Mouse (Mus musculus) forebrain, embryonic 13.5 days (tissue): ENCODE results near the gene Zfp654. TPM values are rescaled to one million over a fixed set of nuclear protein-coding genes. Genes with fewer than 3 reads are reported as not detected.
"Not testable (repeated sequence)": the region's sequence is repeated elsewhere in the genome, so short reads cannot be mapped to it uniquely, and the experiment has no call there.

ENCODE experiments used
- ATAC-seq: fragments of 200-750 bp; cut with Nextera tagmentation; 2 replicates; pipeline ENCODE4 v1.8.0; 2017
- H3K27ac ChIP-seq: fragments of 300-500 bp; sonication (generic); 2 replicates; pipeline ENCODE4 v1.5.1; 2015; ENCODE audit warnings: inconsistent platforms, mild to moderate bottlenecking, moderate library complexity
- H3K27me3 ChIP-seq: fragments of 300-500 bp; sonication (generic); 2 replicates; pipeline ENCODE4 v1.6.1; 2015; ENCODE audit warnings: mild to moderate bottlenecking, inconsistent platforms
- H3K36me3 ChIP-seq: fragments of 300-500 bp; sonication (generic); 2 replicates; pipeline ENCODE4 v1.6.1; 2015; ENCODE audit warnings: mild to moderate bottlenecking, inconsistent platforms; ENCODE audit not compliant: poor library complexity, severe bottlenecking
- H3K4me1 ChIP-seq: fragments of 300-500 bp; sonication (generic); 2 replicates; pipeline ENCODE4 v1.6.1; 2015; ENCODE audit warnings: inconsistent platforms
- H3K4me2 ChIP-seq: fragments of 300-500 bp; sonication (generic); 2 replicates; pipeline ENCODE4 v1.6.1; 2015; ENCODE audit warnings: inconsistent platforms, mild to moderate bottlenecking, moderate library complexity
- H3K4me3 ChIP-seq: fragments of 300-500 bp; sonication (generic); 2 replicates; pipeline ENCODE4 v1.5.1; 2015; ENCODE audit warnings: mild to moderate bottlenecking, inconsistent platforms
- H3K9ac ChIP-seq: fragments of 300-500 bp; sonication (generic); 2 replicates; pipeline ENCODE4 v1.6.1; 2015; ENCODE audit warnings: mild to moderate bottlenecking, inconsistent platforms
- H3K9me3 ChIP-seq: fragments of 300-500 bp; sonication (generic); replicated peaks from 2 replicates; pipeline ENCODE4 v1.6.1; 2016; ENCODE audit warnings: inconsistent platforms
- WGBS: fragments of 180-500 bp; shearing (Covaris S2); methylation state at CpG from one replicate; pipeline ENCODE4 v1.1.7; 2015; 5-methylcytosine and 5-hydroxymethylcytosine counted together
- polyA plus RNA-seq: library from polyadenylated mRNA; unstranded; fragments of >200 nt; fragmentation: Nextera tagmentation; extraction: Ambion mirVana; gene quantifications from 2 replicates; pipeline ENCODE4 v1.2.1, GENCODE M21; 2015

The Zfp654 gene
- polyA plus RNA-seq, 1 experiment from 2014 or later = 5.1 TPM

DNA sequence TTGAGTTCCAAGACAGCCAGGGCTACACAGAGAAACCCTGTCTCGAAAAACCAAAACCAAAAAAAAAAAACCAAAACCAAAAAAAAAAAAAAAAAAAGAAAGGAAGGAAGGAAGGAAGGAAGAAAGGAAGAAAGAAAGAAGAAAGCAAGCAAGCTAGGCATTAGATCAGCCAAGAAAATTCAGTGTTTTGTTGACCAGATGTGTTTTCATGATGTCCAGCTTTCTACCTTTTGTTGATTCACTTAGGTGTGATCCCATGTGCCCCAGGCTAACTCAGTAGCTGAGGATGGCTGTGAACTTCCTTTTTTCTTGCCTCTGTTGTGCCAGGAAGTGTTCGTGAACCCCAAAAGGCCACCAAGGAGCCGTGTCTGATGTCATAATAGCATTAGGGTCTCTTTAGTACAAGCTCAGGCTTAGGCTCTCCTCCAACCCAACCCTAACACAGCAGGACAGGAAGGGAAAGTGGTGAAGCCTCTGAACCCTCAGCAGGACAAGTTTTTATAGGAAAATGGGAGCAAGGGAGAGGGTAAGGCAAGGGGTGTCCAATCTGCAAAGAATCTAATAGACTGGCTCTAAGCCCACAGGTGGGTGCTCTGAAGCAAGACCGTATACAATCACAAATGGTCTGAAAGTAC, 25.3 kb upstream of the Zfp654 start:
- Histone ChIP-seq H3K4me1 (no peaks in the 10 kb centered on the region), H3K9me3 (no peaks in the 10 kb centered on the region), H3K27me3 (no peaks in the 10 kb centered on the region), H3K36me3 (no peaks in the 10 kb centered on the region), H3K4me2 (no peak overlapping the region), H3K9ac (no peak overlapping the region), H3K27ac (no peak overlapping the region), H3K4me3 (no peak overlapping the region)
- WGBS = 79% methylated on average over 4 of the region's 4 CpGs
- no peak for ATAC-seq

DNA sequence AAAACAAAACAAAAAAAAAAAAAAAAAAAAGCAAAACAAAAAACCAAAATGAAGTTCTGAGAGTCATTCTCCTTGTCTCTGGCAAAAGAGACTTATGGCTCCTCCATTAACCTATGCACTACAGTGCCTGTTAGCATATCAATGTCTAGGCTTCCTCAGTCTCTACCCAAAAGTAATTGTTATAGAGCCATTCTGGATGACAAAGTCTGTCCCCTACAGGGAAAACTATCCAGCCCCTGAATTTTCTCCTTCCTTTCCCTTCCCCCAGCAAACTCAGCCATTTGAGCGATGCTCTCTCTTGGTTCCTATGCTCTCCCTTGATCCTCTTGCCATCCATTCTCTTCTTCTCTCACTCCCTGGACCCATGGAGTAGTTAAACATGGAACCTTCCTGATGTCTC, 24.4 kb upstream of the Zfp654 start:
- Histone ChIP-seq H3K4me1 (no peaks in the 10 kb centered on the region), H3K9me3 (no peaks in the 10 kb centered on the region), H3K27me3 (no peaks in the 10 kb centered on the region), H3K9ac (no peak overlapping the region), H3K4me3 (no peak overlapping the region), H3K4me2 (no peak overlapping the region), H3K36me3 (no peaks in the 10 kb centered on the region), H3K27ac (no peak overlapping the region)
- ATAC-seq = no peak
- WGBS = 88% methylated on average over 1 of the region's 1 CpGs

DNA sequence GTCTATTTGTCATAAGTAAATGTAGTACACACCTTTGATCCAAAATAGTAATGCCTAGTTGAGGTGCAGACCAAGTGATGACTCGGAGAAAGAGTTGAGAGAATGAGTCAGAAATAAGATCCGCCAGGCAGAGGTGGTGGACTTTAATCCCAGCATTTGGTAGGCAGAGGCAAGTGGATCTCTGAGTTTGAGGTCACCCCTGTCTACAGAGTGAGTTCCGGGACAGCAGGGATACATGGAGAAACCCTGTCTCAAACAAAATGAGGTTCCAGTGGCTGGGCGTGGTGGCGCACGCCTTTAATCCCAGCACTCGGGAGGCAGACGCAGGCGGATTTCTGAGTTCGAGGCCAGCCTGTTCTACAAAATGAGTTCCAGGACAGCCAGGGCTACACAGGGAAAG, 23.9 kb upstream of the Zfp654 start:
- no peak overlapping the region for H3K27ac ChIP-seq
- H3K27me3 ChIP-seq = no peaks in the 10 kb centered on the region
- H3K9ac ChIP-seq = no peak overlapping the region
- no peaks in the 10 kb centered on the region for H3K9me3 ChIP-seq
- WGBS = 96% methylated on average over 10 of the region's 10 CpGs
- no peaks in the 10 kb centered on the region for H3K36me3 ChIP-seq
- no peaks in the 10 kb centered on the region for H3K4me1 ChIP-seq
- H3K4me3 ChIP-seq = no peak overlapping the region
- H3K4me2 ChIP-seq = no peak overlapping the region
- no peak for ATAC-seq

DNA sequence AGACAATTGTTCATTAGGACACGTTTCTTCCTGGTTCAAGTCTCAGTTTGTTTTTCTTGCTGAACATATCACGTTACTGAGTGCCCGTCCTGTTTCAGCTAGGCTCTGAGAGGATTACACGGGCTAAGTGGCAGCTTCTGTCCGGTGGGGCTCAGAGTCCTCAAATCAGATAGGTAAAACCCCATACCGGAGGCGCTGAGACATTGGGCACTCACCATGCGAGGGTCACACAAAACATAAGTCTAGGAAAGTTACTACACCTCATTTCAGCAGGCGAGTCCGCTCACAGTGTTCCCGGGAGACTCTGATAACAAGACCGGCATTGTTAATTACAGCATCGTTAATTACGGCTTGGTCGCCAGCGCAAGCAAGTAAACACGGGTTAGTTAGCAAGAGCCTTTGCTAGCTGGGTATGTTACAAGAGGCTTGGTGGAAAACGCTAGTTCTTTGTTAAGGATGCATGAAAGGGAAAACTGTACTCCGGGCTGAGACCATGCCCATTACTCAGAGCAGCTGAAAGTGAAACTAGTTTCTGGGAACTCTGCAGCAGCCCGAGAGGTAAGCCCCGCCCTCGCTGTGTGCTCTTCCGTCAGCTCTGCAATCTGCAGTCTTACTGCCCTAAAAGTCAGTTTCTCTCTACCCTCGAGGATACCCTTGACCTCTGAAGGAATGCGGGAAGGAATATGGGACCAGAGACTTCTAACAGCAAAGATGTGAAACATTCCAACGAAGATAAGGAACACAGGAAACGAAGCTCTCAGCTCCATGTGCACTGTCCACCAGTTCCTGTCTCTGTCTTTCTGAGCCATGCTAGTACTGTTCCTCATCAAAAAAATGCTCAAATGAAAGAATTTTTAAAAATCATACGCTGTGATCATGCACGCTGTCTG, 22.2 kb upstream of the Zfp654 start:
- H3K36me3 ChIP-seq = no peaks in the 10 kb centered on the region
- H3K9ac ChIP-seq = peak overlapping the region; percentile 65
- H3K4me3 ChIP-seq = peak overlapping the region; percentile 59
- H3K27me3 ChIP-seq = no peaks in the 10 kb centered on the region
- peak overlapping the region; percentile 73 for H3K4me2 ChIP-seq
- no peaks in the 10 kb centered on the region for H3K4me1 ChIP-seq
- no peaks in the 10 kb centered on the region for H3K9me3 ChIP-seq
- ATAC-seq = peak; percentile 95
- 4% methylated on average over 29 of the region's 29 CpGs for WGBS
- peak overlapping the region; percentile 77 for H3K27ac ChIP-seq

DNA sequence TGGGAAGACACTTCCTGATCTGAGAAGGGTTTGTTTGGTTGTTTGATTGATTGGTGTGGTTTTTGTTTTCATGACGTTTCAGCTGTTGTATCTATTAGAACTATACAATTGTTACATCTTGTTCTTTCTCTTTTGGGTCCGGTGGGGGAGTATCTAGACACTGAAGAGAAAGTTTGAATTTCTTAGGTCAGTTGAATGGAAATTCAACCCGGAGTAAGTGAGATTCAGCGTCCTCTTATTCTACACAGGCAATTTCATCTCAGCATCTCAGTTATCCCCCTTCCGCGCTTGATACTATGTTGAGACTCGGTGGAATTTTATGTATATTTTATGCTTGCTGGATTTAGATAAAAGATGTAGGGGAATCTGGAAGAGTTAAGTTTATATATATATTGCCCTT, 21.4 kb upstream of the Zfp654 start:
- H3K4me3 ChIP-seq = peak overlapping the region; percentile 25
- WGBS = 10% methylated on average over 7 of the region's 7 CpGs

DNA sequence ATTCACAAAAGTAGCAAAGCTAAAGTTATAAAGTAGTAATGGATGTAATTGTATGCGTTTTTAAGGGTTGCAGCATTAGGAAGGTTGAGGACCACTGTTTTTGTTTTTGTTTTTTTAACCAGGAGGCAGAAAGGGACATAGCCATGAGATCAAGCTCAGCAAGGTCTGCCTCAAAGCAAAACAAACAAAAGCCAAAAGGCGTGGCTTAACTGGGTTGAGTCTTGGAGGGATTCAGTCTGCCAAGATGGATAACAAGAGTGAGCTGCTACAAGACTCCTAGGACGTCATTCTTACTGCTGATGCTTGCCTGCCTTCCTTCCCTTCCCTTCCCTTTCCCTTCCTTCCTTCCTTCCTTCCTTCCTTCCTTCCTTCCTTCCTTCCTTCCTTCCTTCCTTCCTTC, 20.8 kb upstream of the Zfp654 start:
- Histone ChIP-seq H3K4me3 (no peak overlapping the region), H3K4me2 (no peak overlapping the region), H3K36me3 (no peaks in the 10 kb centered on the region), H3K27me3 (no peaks in the 10 kb centered on the region), H3K9ac (no peak overlapping the region), H3K27ac (no peak overlapping the region), H3K9me3 (no peaks in the 10 kb centered on the region), H3K4me1 (no peaks in the 10 kb centered on the region)
- 26% methylated on average over 3 of the region's 3 CpGs for WGBS
- no peak for ATAC-seq

More for the DNA sequence above, 21.4 kb upstream of the Zfp654 start:
- H3K27ac ChIP-seq = no peak overlapping the region
- H3K9ac ChIP-seq = no peak overlapping the region
- no peaks in the 10 kb centered on the region for H3K36me3 ChIP-seq
- H3K4me1 ChIP-seq = no peaks in the 10 kb centered on the region
- H3K9me3 ChIP-seq = no peaks in the 10 kb centered on the region
- peak overlapping the region; percentile 73 for H3K4me2 ChIP-seq
- H3K27me3 ChIP-seq = no peaks in the 10 kb centered on the region
- no peak for ATAC-seq

DNA sequence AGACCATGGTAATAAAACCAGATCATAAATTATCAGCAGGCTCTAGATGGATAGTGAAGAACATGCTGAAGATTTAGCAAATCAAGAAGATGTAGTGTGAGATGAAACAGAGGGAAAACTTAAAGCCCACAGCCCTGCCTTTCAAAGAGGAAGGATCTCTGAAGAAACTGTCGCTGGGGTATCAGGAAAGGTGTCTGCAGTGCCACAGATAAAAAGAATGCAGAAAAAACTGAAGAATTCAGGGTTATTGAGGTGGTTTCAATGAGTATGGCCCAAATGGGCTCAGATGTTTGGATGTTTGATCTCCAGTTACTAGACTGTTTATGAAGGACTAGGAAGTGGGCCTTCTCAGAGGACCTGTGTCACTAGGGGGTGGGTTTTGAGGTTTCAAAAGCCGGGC, 18.2 kb upstream of the Zfp654 start:
- Histone ChIP-seq H3K4me1 (no peaks in the 10 kb centered on the region), H3K4me2 (no peak overlapping the region), H3K36me3 (no peaks in the 10 kb centered on the region), H3K27me3 (no peaks in the 10 kb centered on the region), H3K9ac (no peak overlapping the region), H3K9me3 (no peaks in the 10 kb centered on the region), H3K4me3 (no peak overlapping the region), H3K27ac (no peak overlapping the region)
- WGBS = 85% methylated on average over 2 of the region's 2 CpGs
- ATAC-seq = no peak

DNA sequence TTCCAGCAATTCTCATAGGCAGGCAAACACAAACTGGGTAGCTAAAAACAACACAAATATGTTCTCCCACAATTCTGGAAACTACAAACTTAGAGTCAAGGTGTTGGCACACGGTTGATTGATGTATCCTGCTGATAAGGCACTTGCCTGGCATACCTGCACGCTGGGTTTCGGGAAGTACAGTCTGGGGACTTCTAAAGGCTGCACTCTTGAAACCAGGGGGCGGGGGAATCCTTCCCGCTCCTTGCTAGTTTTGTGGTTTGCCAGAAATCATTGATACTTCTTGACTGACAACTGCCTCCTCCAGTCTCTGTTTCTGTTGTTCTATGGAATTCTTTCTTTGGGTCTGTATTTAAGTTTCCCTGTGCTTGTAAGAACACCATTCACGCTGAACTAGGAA, 17.2 kb upstream of the Zfp654 start:
- H3K36me3 ChIP-seq = no peaks in the 10 kb centered on the region
- 71% methylated on average over 6 of the region's 6 CpGs for WGBS

DNA sequence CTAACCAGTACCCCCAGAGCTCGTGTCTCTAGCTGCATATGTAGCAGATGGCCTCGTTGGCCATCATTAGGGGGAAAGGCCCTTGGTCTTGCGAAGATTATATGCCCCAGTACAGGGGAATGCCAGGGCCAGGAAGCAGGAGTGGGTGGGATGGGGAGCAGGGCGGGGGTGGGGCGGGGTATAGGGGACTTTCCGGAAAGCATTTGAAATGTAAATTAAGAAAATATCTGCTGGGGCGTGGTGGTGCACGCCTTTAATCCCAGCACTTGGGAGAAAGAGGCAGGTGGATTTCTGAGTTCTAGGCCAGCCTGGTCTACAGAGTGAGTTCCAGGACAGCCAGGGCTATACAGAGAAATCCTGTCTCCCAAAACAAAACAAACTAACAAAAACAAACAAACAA, 14.4 kb upstream of the Zfp654 start:
- H3K4me2 ChIP-seq, ATAC-seq, H3K4me1 ChIP-seq, H3K36me3 ChIP-seq, H3K27me3 ChIP-seq, H3K4me3 ChIP-seq, H3K9me3 ChIP-seq, H3K9ac ChIP-seq, H3K27ac ChIP-seq: not testable (repeated sequence)
- 86% methylated on average over 8 of the region's 8 CpGs for WGBS

More for the DNA sequence above, 17.2 kb upstream of the Zfp654 start:
- Histone ChIP-seq H3K9ac (no peak overlapping the region), H3K4me3 (no peak overlapping the region), H3K4me2 (no peak overlapping the region), H3K27ac (no peak overlapping the region), H3K9me3 (no peaks in the 10 kb centered on the region), H3K4me1 (no peaks in the 10 kb centered on the region), H3K27me3 (no peaks in the 10 kb centered on the region)
- no peak for ATAC-seq

DNA sequence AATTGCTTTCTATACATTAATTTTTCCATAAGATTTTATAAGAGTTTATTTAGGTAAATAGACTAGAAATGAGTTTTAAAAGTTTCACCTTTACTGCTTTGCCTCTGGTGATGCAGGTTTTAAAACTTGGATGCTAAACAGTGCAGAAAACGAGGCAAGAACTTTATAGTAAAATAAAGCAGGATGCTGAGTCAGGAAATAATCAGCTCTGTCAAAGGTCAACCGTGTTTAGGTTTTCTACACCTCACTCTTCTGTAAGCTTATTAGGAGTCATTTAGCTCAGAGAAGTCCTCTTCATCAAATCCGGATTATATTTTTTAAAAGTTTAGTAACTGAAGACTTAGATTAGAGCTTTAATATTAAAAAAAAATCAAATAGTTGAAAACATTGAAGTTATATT, 5.5 kb upstream of the Zfp654 start:
- Histone ChIP-seq H3K27ac (no peak overlapping the region), H3K4me3 (no peak overlapping the region), H3K9ac (no peak overlapping the region), H3K9me3 (no peaks in the 10 kb centered on the region), H3K27me3 (no peaks in the 10 kb centered on the region), H3K4me1 (peaks cover 17% of the 10 kb centered on the region), H3K4me2 (no peak overlapping the region), H3K36me3 (peaks cover 30% of the 10 kb centered on the region)
- 90% methylated on average over 3 of the region's 3 CpGs for WGBS
- no peak for ATAC-seq

DNA sequence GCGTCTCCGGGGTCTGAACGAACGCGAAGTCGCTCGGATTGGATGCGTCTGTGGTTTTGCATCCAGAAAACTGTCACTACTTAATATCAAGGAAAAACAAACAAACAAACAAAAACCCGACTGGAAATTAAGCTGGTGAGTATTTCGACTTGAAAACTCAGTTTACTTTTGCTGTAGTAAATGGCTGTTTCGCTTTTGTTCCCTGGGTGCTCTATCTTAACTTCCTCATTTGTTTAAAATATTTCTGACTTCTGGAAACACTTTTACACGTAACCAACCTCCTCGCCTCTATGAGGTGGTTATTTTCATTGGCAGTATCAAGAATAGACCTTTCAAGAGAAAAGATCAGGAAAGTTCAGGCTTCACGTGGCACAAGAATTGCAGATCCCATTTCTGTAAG, 1.4 kb upstream of the Zfp654 start:
- Histone ChIP-seq H3K9ac (peak overlapping the region; percentile 90), H3K27ac (0 out of 2 replicates have a peak overlapping the region, but pooled peaks have one; percentile 95), H3K9me3 (no peaks in the 10 kb centered on the region), H3K4me1 (peaks cover 30% of the 10 kb centered on the region), H3K4me2 (peak overlapping the region; percentile 63), H3K27me3 (no peaks in the 10 kb centered on the region), H3K4me3 (peak overlapping the region; percentile 96), H3K36me3 (peaks cover 27% of the 10 kb centered on the region)
- 7% methylated on average over 14 of the region's 14 CpGs for WGBS
- ATAC-seq = no peak

DNA sequence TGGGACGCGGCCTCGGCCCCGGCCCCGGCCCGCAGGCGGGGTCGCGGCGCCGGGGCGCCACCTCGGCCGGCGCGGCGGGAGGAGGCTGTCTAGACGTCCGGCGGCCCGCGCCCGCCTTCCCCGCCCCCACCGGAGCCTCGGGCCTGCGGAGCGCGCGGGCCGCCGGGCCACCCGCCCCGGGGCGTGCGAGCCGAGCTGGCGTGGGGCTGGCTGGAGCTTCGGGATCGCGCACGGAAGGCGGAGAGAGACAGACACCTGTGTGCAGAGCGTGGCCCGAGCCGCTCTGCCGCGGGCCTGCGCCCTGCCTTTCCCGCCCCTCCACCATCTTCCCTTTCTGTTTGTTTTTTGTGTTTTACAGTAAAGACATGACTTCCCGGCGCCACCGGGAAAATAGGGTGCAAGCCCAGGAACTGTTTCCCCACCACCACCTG, 1.0 kb upstream of the Zfp654 start:
- Histone ChIP-seq H3K9me3 (no peaks in the 10 kb centered on the region), H3K4me3 (peak overlapping the region; percentile 96), H3K27me3 (no peaks in the 10 kb centered on the region), H3K4me2 (peak overlapping the region; percentile 63), H3K4me1 (peaks cover 30% of the 10 kb centered on the region), H3K36me3 (peaks cover 24% of the 10 kb centered on the region), H3K9ac (peak overlapping the region; percentile 90), H3K27ac (peak overlapping the region; percentile 95)
- ATAC-seq = no peak; the same call in none of the 2 replicates
- under 1% methylated on average over 22 of the region's 53 CpGs for WGBS
